Mouse (Mus musculus) liver, embryonic 16.5 days (tissue): Measurements from ENCODE around the gene Vezt. TPM values are rescaled to one million over a fixed set of nuclear protein-coding genes. Genes with fewer than 3 reads are reported as not detected.

Source experiments
- ATAC-seq: fragments of 200-750 bp; cut with Nextera tagmentation; 2 replicates; pipeline ENCODE4 v1.8.0; 2017; ENCODE audit warnings: low read depth, mild to moderate bottlenecking, moderate number of reproducible peaks, moderate library complexity
- H3K27ac ChIP-seq: fragments of 300-500 bp; sonication (generic); 2 replicates; pipeline ENCODE4 v1.5.1; 2014; ENCODE audit warnings: mild to moderate bottlenecking, low read length
- H3K27me3 ChIP-seq: fragments of 300-500 bp; sonication (generic); 2 replicates; pipeline ENCODE4 v1.6.1; 2014; ENCODE audit warnings: low read depth, low read length, mixed read lengths; ENCODE audit not compliant: control insufficient read depth, insufficient read depth
- H3K36me3 ChIP-seq: fragments of 300-500 bp; sonication (generic); 2 replicates; pipeline ENCODE4 v1.6.1; 2014; ENCODE audit warnings: mild to moderate bottlenecking; ENCODE audit not compliant: control insufficient read depth, insufficient read depth
- H3K4me1 ChIP-seq: fragments of 300-500 bp; sonication (generic); 2 replicates; pipeline ENCODE4 v1.6.1; 2014; ENCODE audit warnings: low read depth, low read length, mixed read lengths; ENCODE audit not compliant: control insufficient read depth
- H3K4me2 ChIP-seq: fragments of 300-500 bp; sonication (generic); 2 replicates; pipeline ENCODE4 v1.6.1; 2014; ENCODE audit warnings: low read depth, low read length, mixed read lengths
- H3K4me3 ChIP-seq: fragments of 300-500 bp; sonication (generic); 2 replicates; pipeline ENCODE4 v1.5.1; 2014; ENCODE audit warnings: low read depth, mild to moderate bottlenecking, low read length
- H3K9ac ChIP-seq: fragments of 300-500 bp; sonication (generic); 2 replicates; pipeline ENCODE4 v1.6.1; 2014; ENCODE audit warnings: low read depth, low read length
- H3K9me3 ChIP-seq: fragments of 300-500 bp; sonication (generic); replicated peaks from 2 replicates; pipeline ENCODE4 v1.6.1; 2016; ENCODE audit warnings: low read length; ENCODE audit not compliant: control insufficient read depth
- WGBS: fragments of 180-500 bp; shearing (Covaris S2); extraction: QIAGEN DNeasy Blood & Tissue Kit; methylation state at CpG from one replicate; pipeline ENCODE4 v1.1.7; 2014; ENCODE audit not compliant: insufficient replicate concordance; 5-methylcytosine and 5-hydroxymethylcytosine counted together
- polyA plus RNA-seq: library from polyadenylated mRNA; unstranded; fragments of >200 nt; fragmentation: Nextera tagmentation; extraction: Ambion mirVana; gene quantifications from 2 replicates; pipeline ENCODE4 v1.2.1, GENCODE M21; 2015

Vezt gene
- polyA plus RNA-seq, 1 experiment from 2014 or later, result 10.4 TPM

- ATAC-seq, result no peak
- no peaks in the 10 kb centered on the region for H3K9me3 ChIP-seq
- 48% methylated on average over 5 of the region's 5 CpGs for WGBS
Observed at GRCm38 (mm10) chr10:93932020-93932419, 103.6 kb downstream of the Vezt start.

GRCm38 (mm10) chr10:93931431-93931830, 104.2 kb downstream of the Vezt start:
- no peak overlapping the region for H3K27ac ChIP-seq
- no peaks in the 10 kb centered on the region; the same call in 1 of the 2 replicates for H3K27me3 ChIP-seq
- H3K9me3 ChIP-seq, result no peaks in the 10 kb centered on the region
- H3K4me2 ChIP-seq, result no peak overlapping the region
- no peaks in the 10 kb centered on the region for H3K36me3 ChIP-seq
- no peak for ATAC-seq
- H3K4me1 ChIP-seq, result no peaks in the 10 kb centered on the region
- no peak overlapping the region for H3K9ac ChIP-seq
- H3K4me3 ChIP-seq, result no peak overlapping the region
- 74% methylated on average over 9 of the region's 9 CpGs for WGBS

More at GRCm38 (mm10) chr10:93932020-93932419, 103.6 kb downstream of the Vezt start:
- no peak overlapping the region for H3K4me2 ChIP-seq
- H3K36me3 ChIP-seq, result no peaks in the 10 kb centered on the region
- H3K27ac ChIP-seq, result no peak overlapping the region
- H3K27me3 ChIP-seq, result no peaks in the 10 kb centered on the region; the same call in 1 of the 2 replicates
- no peaks in the 10 kb centered on the region for H3K4me1 ChIP-seq
- H3K4me3 ChIP-seq, result no peak overlapping the region
- H3K9ac ChIP-seq, result no peak overlapping the region

- Histone ChIP-seq H3K4me3 (no peak overlapping the region), H3K27ac (no peak overlapping the region), H3K4me1 (no peaks in the 10 kb centered on the region), H3K9ac (no peak overlapping the region), H3K9me3 (no peaks in the 10 kb centered on the region), H3K36me3 (no peaks in the 10 kb centered on the region), H3K27me3 (no peaks in the 10 kb centered on the region; the same call in 1 of the 2 replicates), H3K4me2 (no peak overlapping the region)
- 54% methylated on average over 4 of the region's 4 CpGs for WGBS
- no peak for ATAC-seq
Observed at GRCm38 (mm10) chr10:93930236-93930824, 105.3 kb downstream of the Vezt start.

- ATAC-seq, result no peak
- Histone ChIP-seq H3K4me1 (peaks cover 3% of the 10 kb centered on the region), H3K4me3 (no peak overlapping the region), H3K9me3 (no peaks in the 10 kb centered on the region), H3K4me2 (no peak overlapping the region), H3K9ac (no peak overlapping the region), H3K27me3 (no peaks in the 10 kb centered on the region), H3K27ac (no peak overlapping the region), H3K36me3 (no peaks in the 10 kb centered on the region)
- 70% methylated on average over 5 of the region's 5 CpGs for WGBS
Observed at GRCm38 (mm10) chr10:93924666-93925065, 111.0 kb downstream of the Vezt start.

- Histone ChIP-seq H3K9me3 (no peaks in the 10 kb centered on the region), H3K4me1 (peaks cover 14% of the 10 kb centered on the region), H3K9ac (no peak overlapping the region), H3K27me3 (no peaks in the 10 kb centered on the region), H3K27ac (no peak overlapping the region), H3K36me3 (no peaks in the 10 kb centered on the region), H3K4me3 (no peak overlapping the region), H3K4me2 (no peak overlapping the region)
- 44% methylated on average over 4 of the region's 4 CpGs for WGBS
- ATAC-seq, result 0 out of 2 replicates have a peak, but pooled peaks have one; percentile 27
Observed at GRCm38 (mm10) chr10:93921160-93921559, 114.5 kb downstream of the Vezt start.

- H3K27me3 ChIP-seq, result no peaks in the 10 kb centered on the region
- no peaks in the 10 kb centered on the region for H3K36me3 ChIP-seq
- no peak overlapping the region for H3K9ac ChIP-seq
- no peaks in the 10 kb centered on the region for H3K9me3 ChIP-seq
- no peak overlapping the region for H3K27ac ChIP-seq
- 36% methylated on average over 13 of the region's 13 CpGs for WGBS
- peaks cover 14% of the 10 kb centered on the region for H3K4me1 ChIP-seq
- no peak overlapping the region for H3K4me2 ChIP-seq
- no peak for ATAC-seq
- H3K4me3 ChIP-seq, result no peak overlapping the region
Observed at GRCm38 (mm10) chr10:93919227-93919626, 116.4 kb downstream of the Vezt start.

GRCm38 (mm10) chr10:93918701-93919100, 116.9 kb downstream of the Vezt start:
- no peaks in the 10 kb centered on the region for H3K9me3 ChIP-seq
- H3K4me1 ChIP-seq, result peaks cover 14% of the 10 kb centered on the region
- H3K27me3 ChIP-seq, result no peaks in the 10 kb centered on the region
- H3K4me3 ChIP-seq, result no peak overlapping the region
- no peak overlapping the region for H3K27ac ChIP-seq
- no peak for ATAC-seq
- no peaks in the 10 kb centered on the region for H3K36me3 ChIP-seq
- 46% methylated on average over 6 of the region's 6 CpGs for WGBS
- H3K9ac ChIP-seq, result no peak overlapping the region
- no peak overlapping the region for H3K4me2 ChIP-seq

GRCm38 (mm10) chr10:93918087-93918486, 117.5 kb downstream of the Vezt start:
- H3K27ac ChIP-seq, result 0 out of 2 replicates have a peak overlapping the region, but pooled peaks have one; percentile 9
- no peak overlapping the region for H3K4me3 ChIP-seq
- no peaks in the 10 kb centered on the region for H3K36me3 ChIP-seq
- H3K27me3 ChIP-seq, result no peaks in the 10 kb centered on the region
- 33% methylated on average over 2 of the region's 2 CpGs for WGBS
- no peak overlapping the region for H3K9ac ChIP-seq
- H3K4me1 ChIP-seq, result peaks cover 14% of the 10 kb centered on the region
- no peak overlapping the region for H3K4me2 ChIP-seq
- H3K9me3 ChIP-seq, result no peaks in the 10 kb centered on the region
- ATAC-seq, result peak; percentile 69

- H3K9me3 ChIP-seq, result no peaks in the 10 kb centered on the region
- no peak overlapping the region for H3K4me3 ChIP-seq
- 65% methylated on average over 2 of the region's 2 CpGs for WGBS
- H3K27me3 ChIP-seq, result no peaks in the 10 kb centered on the region
- H3K4me1 ChIP-seq, result peaks cover 27% of the 10 kb centered on the region
- no peak overlapping the region for H3K4me2 ChIP-seq
- no peak overlapping the region for H3K27ac ChIP-seq
- H3K9ac ChIP-seq, result no peak overlapping the region
- H3K36me3 ChIP-seq, result no peaks in the 10 kb centered on the region
- no peak for ATAC-seq
Observed at GRCm38 (mm10) chr10:93916778-93917177, 118.8 kb downstream of the Vezt start.
